Mouse (Mus musculus) embryonic facial prominence, embryonic 11.5 days (tissue): ENCODE measurements around the gene Otol1. TPM values are rescaled to one million over a fixed set of nuclear protein-coding genes. Genes with fewer than 3 reads are reported as not detected.

ENCODE experiments used
- ATAC-seq: fragments of 200-750 bp; cut with Nextera tagmentation; replicated peaks from 2 replicates; pipeline ENCODE4 v1.8.0; 2017; ENCODE audit warnings: low read depth; ENCODE audit not compliant: insufficient number of reproducible peaks, low FRiP score, low TSS enrichment
- DNase-seq: peaks from one replicate; pipeline ENCODE4 v3.0.0-alpha.2; 2015; ENCODE audit warnings: low spot score
- H3K27ac ChIP-seq: fragments of 300-500 bp; sonication (generic); replicated peaks from 2 replicates; pipeline ENCODE4 v1.5.1; 2014; ENCODE audit warnings: mild to moderate bottlenecking, low read depth, low read length, control low read depth
- H3K27me3 ChIP-seq: fragments of 300-500 bp; sonication (generic); 2 replicates; pipeline ENCODE4 v1.6.1; 2014; ENCODE audit warnings: mild to moderate bottlenecking, low read length, moderate library complexity, mixed read lengths; ENCODE audit not compliant: control insufficient read depth, insufficient read depth
- H3K36me3 ChIP-seq: fragments of 300-500 bp; sonication (generic); replicated peaks from 2 replicates; pipeline ENCODE4 v1.6.1; 2014; ENCODE audit warnings: low read depth, mild to moderate bottlenecking, low read length, moderate library complexity, mixed read lengths; ENCODE audit not compliant: control insufficient read depth, insufficient read depth
- H3K4me1 ChIP-seq: fragments of 300-500 bp; sonication (generic); 2 replicates; pipeline ENCODE4 v1.6.1; 2014; ENCODE audit warnings: low read length, mixed read lengths; ENCODE audit not compliant: control insufficient read depth, insufficient read depth
- H3K4me2 ChIP-seq: fragments of 300-500 bp; sonication (generic); 2 replicates; pipeline ENCODE4 v1.6.1; 2014; ENCODE audit warnings: low read depth, mild to moderate bottlenecking, control low read depth, low read length, moderate library complexity
- H3K4me3 ChIP-seq: fragments of 300-500 bp; sonication (generic); 2 replicates; pipeline ENCODE4 v1.5.1; 2014; ENCODE audit warnings: low read depth, low read length, control low read depth
- H3K9ac ChIP-seq: fragments of 300-500 bp; sonication (generic); replicated peaks from 2 replicates; pipeline ENCODE4 v1.6.1; 2014; ENCODE audit warnings: mild to moderate bottlenecking, control low read depth, low read length
- H3K9me3 ChIP-seq: fragments of 300-500 bp; sonication (generic); replicated peaks from 2 replicates; pipeline ENCODE4 v1.6.1; 2016; ENCODE audit warnings: mild to moderate bottlenecking, low read length, inconsistent platforms, mixed read lengths; ENCODE audit not compliant: control insufficient read depth
- WGBS: fragments of 180-500 bp; shearing (Covaris S2); extraction: QIAGEN DNeasy Blood & Tissue Kit; methylation state at CpG from one replicate; pipeline ENCODE4 v1.1.7; 2014; 5-methylcytosine and 5-hydroxymethylcytosine counted together
- polyA plus RNA-seq: library from polyadenylated mRNA; unstranded; fragments of >200 nt; fragmentation: Nextera tagmentation; extraction: Ambion mirVana; gene quantifications from 2 replicates; pipeline ENCODE4 v1.2.1, GENCODE M21; 2014

The Otol1 gene
- not detected in 2 replicates for polyA plus RNA-seq

DNA sequence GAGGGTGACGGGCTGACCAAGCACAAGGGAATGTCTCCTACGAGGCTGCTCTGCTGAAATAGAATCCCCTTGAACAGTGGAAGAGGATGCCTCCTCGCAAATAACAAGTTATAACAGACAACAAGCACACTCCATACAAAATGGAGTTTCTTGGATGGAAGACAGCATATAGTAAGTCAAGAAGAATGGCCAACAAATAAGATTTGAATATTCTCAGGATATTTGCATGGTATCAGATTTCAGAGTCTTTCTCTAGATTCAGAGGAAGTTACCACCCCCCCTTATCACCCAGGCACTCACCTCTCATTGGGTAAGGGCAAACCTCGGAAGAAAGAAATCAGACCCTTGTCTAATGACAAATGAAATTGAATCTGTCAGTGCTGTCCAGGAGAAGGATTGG is at the start of gene Otol1:
TSS of gene Otol1 (plus strand) at position 301 of the 400 bp plus-strand sequence.
- 74% methylated on average over 4 of the region's 4 CpGs for WGBS
- Histone ChIP-seq H3K27ac (no peak within 1 kb of the TSS), H3K36me3 (no peaks in the 10 kb centered on the region), H3K4me3 (no peak within 1 kb of the TSS), H3K4me1 (no peaks in the 10 kb centered on the region), H3K9ac (no peak within 1 kb of the TSS), H3K27me3 (no peaks in the 10 kb centered on the region), H3K4me2 (no peak within 1 kb of the TSS), H3K9me3 (no peaks in the 10 kb centered on the region)
- DNase-seq (no peak), ATAC-seq (no peak)

DNA sequence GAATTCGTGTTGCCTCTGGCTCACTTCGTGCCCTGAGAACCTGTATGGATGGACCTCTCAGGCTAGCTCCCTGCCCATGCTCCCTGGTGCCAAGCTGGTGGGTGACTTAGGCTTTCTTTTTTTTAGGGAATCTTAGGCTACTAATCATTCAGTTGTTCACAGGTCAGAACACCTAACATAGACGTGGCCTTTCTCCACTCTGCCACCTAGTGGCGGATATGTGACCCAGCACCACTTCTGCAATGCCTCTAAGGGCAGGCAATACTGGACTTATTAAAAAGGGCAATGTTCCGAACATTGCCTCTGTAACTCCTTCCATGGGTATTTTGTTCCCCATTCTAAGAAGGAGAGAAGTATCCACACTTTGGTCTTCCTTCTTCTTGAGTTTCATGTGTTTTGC is 45.2 kb upstream of the Otol1 start:
- peak; percentile 53 for DNase-seq
- 60% methylated on average over 5 of the region's 5 CpGs for WGBS

DNA sequence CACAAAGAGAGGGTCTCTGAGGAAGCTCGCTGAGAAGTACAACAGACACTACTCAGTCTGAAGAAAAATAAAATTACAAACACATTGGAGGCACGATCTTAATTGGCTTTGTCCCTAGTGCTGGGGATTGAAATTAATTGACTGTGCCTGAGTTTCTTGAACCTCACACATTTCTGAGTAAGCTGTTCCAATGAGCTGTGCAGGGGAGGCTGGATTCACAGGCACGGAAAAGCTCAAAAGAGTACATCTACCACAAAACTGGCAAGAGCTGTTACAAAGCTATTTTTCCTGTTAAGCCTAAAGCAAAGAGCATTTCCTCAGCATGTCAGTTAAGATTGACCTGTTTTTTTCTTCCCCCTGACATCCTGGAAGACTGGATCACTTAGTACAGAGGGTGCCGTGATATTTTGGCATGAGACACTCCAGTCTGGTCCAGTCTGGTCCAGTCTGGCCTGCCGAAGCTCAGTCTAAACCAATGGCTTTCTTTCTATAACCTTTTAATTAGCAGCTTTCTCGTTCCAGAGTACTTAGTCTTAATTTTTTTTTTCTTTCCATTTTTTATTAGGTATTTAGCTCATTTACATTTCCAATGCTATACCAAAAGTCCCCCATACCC is 35.8 kb upstream of the Otol1 start:
- Histone ChIP-seq H3K4me3 (no peak overlapping the region), H3K4me2 (no peak overlapping the region), H3K36me3 (no peaks in the 10 kb centered on the region), H3K27me3 (no peaks in the 10 kb centered on the region), H3K27ac (no peak overlapping the region), H3K4me1 (no peaks in the 10 kb centered on the region), H3K9ac (no peak overlapping the region), H3K9me3 (no peaks in the 10 kb centered on the region)
- DNase-seq, result no peak
- no peak for ATAC-seq
- 80% methylated on average over 6 of the region's 6 CpGs for WGBS

More for the DNA sequence above, 45.2 kb upstream of the Otol1 start:
- Histone ChIP-seq H3K27ac (no peak overlapping the region), H3K4me3 (no peak overlapping the region), H3K4me2 (no peak overlapping the region), H3K9ac (no peak overlapping the region), H3K36me3 (no peaks in the 10 kb centered on the region), H3K4me1 (no peaks in the 10 kb centered on the region), H3K27me3 (no peaks in the 10 kb centered on the region), H3K9me3 (no peaks in the 10 kb centered on the region)
- no peak for ATAC-seq

DNA sequence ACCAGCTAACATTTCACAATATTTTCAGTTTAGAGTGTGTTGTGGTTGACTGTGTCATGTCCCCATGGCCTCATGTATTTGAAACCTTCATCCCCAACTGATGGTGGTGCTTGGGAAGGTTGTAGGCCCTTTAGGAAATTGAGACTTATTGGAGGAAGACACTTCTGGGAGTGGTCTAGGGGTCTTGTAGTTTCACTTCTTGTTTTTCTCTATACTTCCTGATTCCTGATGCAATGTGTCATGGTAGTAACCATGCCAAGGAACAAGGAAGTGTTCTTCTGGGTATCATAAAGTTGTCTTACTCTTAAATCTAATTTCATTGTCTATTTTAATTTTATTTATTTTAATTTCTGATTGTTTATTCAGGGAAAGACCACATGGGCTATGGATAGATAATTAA is 29.3 kb upstream of the Otol1 start:
- ATAC-seq (no peak), DNase-seq (no peak)
- no peak overlapping the region for H3K9ac ChIP-seq

DNA sequence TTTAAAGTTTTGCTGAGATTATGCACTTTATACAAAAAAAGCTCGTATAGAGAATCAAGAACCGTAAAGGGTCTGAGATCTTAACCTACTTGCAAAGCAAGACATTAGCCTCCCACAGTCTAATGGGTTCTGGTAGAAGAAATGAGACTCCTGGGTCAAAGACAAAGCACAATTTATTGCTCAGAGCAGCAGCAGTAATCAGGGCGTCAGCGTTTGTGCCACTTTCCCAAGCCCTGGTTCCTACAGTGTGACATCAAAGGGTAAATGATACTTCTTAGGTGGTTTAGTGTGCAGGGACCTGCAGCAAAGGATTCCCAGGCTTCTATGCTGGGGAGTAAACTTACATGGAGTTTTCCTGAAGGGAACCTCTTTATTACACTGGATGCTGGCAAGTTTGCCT is 13.6 kb upstream of the Otol1 start:
- H3K27ac ChIP-seq, result no peak overlapping the region
- H3K4me1 ChIP-seq, result no peaks in the 10 kb centered on the region
- WGBS, result 73% methylated on average over 4 of the region's 4 CpGs
- DNase-seq, result no peak
- no peaks in the 10 kb centered on the region for H3K9me3 ChIP-seq
- no peak overlapping the region for H3K4me2 ChIP-seq
- H3K4me3 ChIP-seq, result no peak overlapping the region
- H3K9ac ChIP-seq, result no peak overlapping the region
- H3K27me3 ChIP-seq, result no peaks in the 10 kb centered on the region
- no peak for ATAC-seq
- no peaks in the 10 kb centered on the region for H3K36me3 ChIP-seq

More for the DNA sequence above, 29.3 kb upstream of the Otol1 start:
- H3K9me3 ChIP-seq, result no peaks in the 10 kb centered on the region
- no peak overlapping the region for H3K27ac ChIP-seq
- H3K4me3 ChIP-seq, result no peak overlapping the region
- no peak overlapping the region for H3K4me2 ChIP-seq
- no peaks in the 10 kb centered on the region for H3K4me1 ChIP-seq
- no peaks in the 10 kb centered on the region for H3K36me3 ChIP-seq
- no peaks in the 10 kb centered on the region for H3K27me3 ChIP-seq

DNA sequence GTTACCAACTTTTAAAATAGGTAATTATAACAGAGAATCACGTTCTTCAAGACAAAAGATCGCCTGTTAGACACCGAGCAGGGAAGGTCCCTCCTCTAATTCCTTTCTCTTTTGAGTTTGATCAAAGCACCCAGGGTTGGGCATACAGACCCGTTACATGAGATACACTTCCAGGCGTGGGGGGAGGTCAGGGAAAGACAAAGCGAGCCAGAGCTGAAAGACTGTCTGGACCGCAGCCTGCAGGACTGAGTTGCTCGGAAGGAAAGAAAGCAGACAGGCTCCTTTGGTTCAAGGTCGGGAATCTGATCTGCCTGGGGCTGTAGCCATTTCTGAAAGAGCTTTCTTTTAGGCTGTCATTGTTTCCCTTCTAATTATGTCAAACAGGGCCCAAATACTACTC is 5.9 kb upstream of the Otol1 start:
- Histone ChIP-seq H3K4me3 (no peak overlapping the region), H3K27me3 (no peaks in the 10 kb centered on the region), H3K27ac (no peak overlapping the region), H3K36me3 (no peaks in the 10 kb centered on the region), H3K4me2 (no peak overlapping the region), H3K9ac (no peak overlapping the region), H3K9me3 (no peaks in the 10 kb centered on the region), H3K4me1 (no peaks in the 10 kb centered on the region)
- ATAC-seq (peak; percentile 60; the same call in 1 of the 2 replicates), DNase-seq (peak; percentile 55)
- WGBS, result 17% methylated on average over 9 of the region's 9 CpGs

DNA sequence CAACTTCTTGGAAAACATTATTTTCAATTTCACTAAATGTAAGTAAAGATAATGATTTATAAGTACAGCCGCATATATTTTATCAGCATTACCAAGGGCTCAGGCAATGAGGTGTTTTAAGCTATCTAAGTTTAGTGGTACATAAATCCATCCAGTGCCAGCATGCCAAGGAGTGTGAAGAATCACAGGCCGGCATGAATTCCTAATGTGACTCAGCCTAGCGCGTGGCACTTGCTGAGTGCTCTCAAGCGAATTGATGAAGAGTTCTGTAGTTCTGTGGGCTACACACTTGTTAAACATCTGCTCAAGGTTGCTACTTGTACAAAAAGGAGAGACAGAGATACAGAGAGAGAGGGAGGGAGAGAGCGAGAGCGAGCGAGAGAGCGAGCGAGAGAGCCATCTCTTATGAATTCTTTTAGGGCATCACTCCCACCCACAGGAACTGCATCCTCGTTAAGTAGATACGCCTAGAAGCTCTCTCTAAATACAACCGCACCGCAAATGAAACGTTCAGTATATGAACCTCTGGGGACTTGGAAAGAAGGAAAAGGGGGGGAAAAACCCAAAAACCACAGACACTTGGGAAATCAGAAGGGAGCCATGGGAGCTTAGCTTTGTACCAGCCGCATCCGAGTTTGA is 4.2 kb upstream of the Otol1 start:
- Histone ChIP-seq H3K9ac (no peak overlapping the region), H3K27ac (no peak overlapping the region), H3K9me3 (no peaks in the 10 kb centered on the region), H3K36me3 (no peaks in the 10 kb centered on the region), H3K4me2 (no peak overlapping the region), H3K4me1 (no peaks in the 10 kb centered on the region), H3K27me3 (no peaks in the 10 kb centered on the region), H3K4me3 (no peak overlapping the region)
- ATAC-seq (no peak), DNase-seq (no peak)
- WGBS, result 80% methylated on average over 17 of the region's 17 CpGs

DNA sequence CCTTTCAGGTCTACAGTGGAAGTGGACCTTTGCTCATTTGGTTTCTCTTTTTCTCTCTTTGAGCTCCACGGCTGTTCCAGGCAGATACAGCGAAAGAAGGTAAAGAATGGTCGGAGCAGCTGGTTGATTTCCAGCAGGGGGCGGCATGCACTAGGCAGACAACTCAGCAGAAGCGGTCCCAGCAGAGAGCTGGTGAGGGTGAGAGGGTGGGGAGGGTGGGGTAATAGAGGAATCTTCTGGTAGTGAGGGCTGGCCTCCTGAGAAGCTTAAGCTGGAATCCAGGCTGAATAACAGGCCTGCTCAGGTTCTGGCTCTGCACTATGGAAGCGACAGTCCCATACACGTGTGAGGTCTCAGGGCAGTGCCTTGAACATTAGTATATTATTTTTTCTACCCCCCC is 3.5 kb upstream of the Otol1 start:
- Histone ChIP-seq H3K9me3 (no peaks in the 10 kb centered on the region), H3K36me3 (no peaks in the 10 kb centered on the region), H3K4me1 (no peaks in the 10 kb centered on the region), H3K4me2 (no peak overlapping the region), H3K27ac (no peak overlapping the region), H3K4me3 (no peak overlapping the region), H3K9ac (no peak overlapping the region), H3K27me3 (no peaks in the 10 kb centered on the region)
- peak; percentile 64 for ATAC-seq
- DNase-seq, result peak; percentile 58
- WGBS, result 32% methylated on average over 7 of the region's 7 CpGs
